Comparison of ENCODE assay signal across 30 mouse cellular contexts in genomic region chr5:96166761-96167160, GRCm38 (mm10). TPM values are rescaled to one million over a fixed set of nuclear protein-coding genes. Genes with fewer than 3 reads are reported as not detected.
A peak's percentile ranks its signal among the peaks of the same experiment; 100 is the strongest.
DNase-seq lines count a peak whose midpoint lies in the region; ATAC-seq and TF ChIP-seq lines count a peak whose summit lies in the region.
"Had no signal": no experiment of that assay in that cellular context is flagged by ENCODE, and none has a peak within 500 bp of the region (broad histone marks: within the 10 kb centered on the region; RNA-seq: fewer than 3 reads in every experiment).

No protein-coding gene starts in this region.

- no peak for TF ChIP-seq RAD21 in MEL (IDR thresholded peaks at IDR 0.05; ENCODE audit: low read depth, low read length)

- H3K79me2 ChIP-seq in MEL (ENCODE audit: control insufficient read depth, insufficient read depth, low read length, poor library complexity) = peaks cover 5% of the 10 kb centered on the region

- no peak for TF ChIP-seq POLR2A in MEL (IDR thresholded peaks at IDR 0.05; ENCODE audit: control insufficient read depth in 1 of 2, insufficient read depth in 1 of 2, low read depth in 1 of 2, low read length in 2 of 2, poor library complexity in 1 of 2)

- TF ChIP-seq CTCF in MEL (IDR thresholded peaks at IDR 0.05 in 2 of 3, conservative IDR thresholded peaks at IDR 0.05 in 1 of 3; ENCODE audit: control insufficient read depth in 1 of 3, insufficient read depth in 1 of 3, low read depth in 2 of 3, low read length in 3 of 3, poor library complexity in 1 of 3, severe bottlenecking in 1 of 3) = no peak

- no peaks in the 10 kb centered on the region for H3K27me3 ChIP-seq in MEL (ENCODE audit: control insufficient read depth in 1 of 2, insufficient read depth in 2 of 2, low read length in 2 of 2)
- H3K27me3 ChIP-seq: heart, embryonic 12.5 days; hindbrain, embryonic 13.5 days; midbrain, embryonic 13.5 days; neural tube, embryonic 15.5 days had no signal

- intact Hi-C loops in left cerebral cortex, postnatal 10 days (cut with DNase I) = no loop called here

- ATAC-seq in megakaryocyte, adult 5-6 weeks (ENCODE audit: poor library complexity, severe bottlenecking) = 0 out of 2 replicates have a peak, but pooled peaks have one; percentile 8
- ATAC-seq: forebrain, embryonic 14.5 days; intestine, postnatal 0 days; midbrain, embryonic 13.5 days had no signal

- H3K36me3 ChIP-seq in MEL (ENCODE audit: control insufficient read depth in 1 of 2, insufficient read depth in 2 of 2, low read length in 2 of 2) = peaks cover 0 to 28% of the 10 kb centered on the region in 2 experiments; a peak in 2 of 4 replicates
- H3K36me3 ChIP-seq: heart, embryonic 12.5 days; hindbrain, embryonic 13.5 days; midbrain, embryonic 13.5 days; neural tube, embryonic 15.5 days had no signal

- peaks cover 12 to 16% of the 10 kb centered on the region in 2 experiments for H3K4me1 ChIP-seq in MEL (ENCODE audit: control insufficient read depth in 1 of 2, insufficient read depth in 2 of 2, low read length in 2 of 2)
- H3K4me1 ChIP-seq: neural tube, embryonic 15.5 days had no signal

- H3K4me3 ChIP-seq in MEL (ENCODE audit: control insufficient read depth in 1 of 2, insufficient read depth in 1 of 2, low read depth in 2 of 2, low read length in 2 of 2) = no peak overlapping the region
- H3K4me3 ChIP-seq: heart, embryonic 12.5 days; hindbrain, embryonic 13.5 days; midbrain, embryonic 13.5 days; neural tube, embryonic 15.5 days had no signal

- TF ChIP-seq EP300 in MEL (IDR thresholded peaks at IDR 0.05; ENCODE audit: low read depth in 1 of 2, low read length in 2 of 2) = no peak

- H3K27ac ChIP-seq in MEL (ENCODE audit: control insufficient read depth, low read depth, low read length) = no peak overlapping the region
- H3K27ac ChIP-seq: hindbrain, embryonic 13.5 days; liver, embryonic 14.5 days; midbrain, embryonic 13.5 days; neural tube, embryonic 15.5 days; stomach, postnatal 0 days had no signal

- no peaks in the 10 kb centered on the region for H3K9me3 ChIP-seq in MEL (replicated peaks; ENCODE audit: insufficient read depth, low read length)
- H3K9me3 ChIP-seq: hindbrain, embryonic 13.5 days; midbrain, embryonic 13.5 days; neural tube, embryonic 15.5 days had no signal

- H3K9ac ChIP-seq in MEL (ENCODE audit: control insufficient read depth, low read depth, low read length, poor library complexity, severe bottlenecking) = no peak overlapping the region
- H3K9ac ChIP-seq: heart, embryonic 12.5 days; hindbrain, embryonic 13.5 days; liver, embryonic 14.5 days; midbrain, embryonic 13.5 days; neural tube, embryonic 15.5 days had no signal

- peak; percentile 41 for DNase-seq in 3134 (ENCODE audit: extremely low read depth, insufficient read length, low spot score)
- DNase-seq in 3T3-L1 (ENCODE audit: low read depth, low spot score) = peak; percentile 12
- DNase-seq in MEL (ENCODE audit: low read depth, low spot score) = peak; percentile 47
- no peak for DNase-seq in adrenal gland, adult (ENCODE audit: inconsistent age in 2 of 2, low spot score in 1 of 2)
- no peak for DNase-seq in left cerebral cortex, postnatal 10 days (ENCODE audit: extremely low spot score in 1 of 2, low spot score in 2 of 2)
- no peak for DNase-seq in cerebellum, adult 18-20 months
- no peak for DNase-seq in gastrocnemius, postnatal 4 days (ENCODE audit: low spot score in 2 of 2)
- DNase-seq: adrenal gland, postnatal 14 days; cerebellum, adult 11-12 months; cerebellum, postnatal 14 days; gastrocnemius, postnatal 14 days; heart, adult 18-20 months; heart, postnatal 4 days; kidney, adult 9 months; kidney, postnatal 10 days; layer of hippocampus, adult 9-11 months; liver; lung, adult 2 months; lung, postnatal 14 days; right cerebral cortex, adult 18-20 months; spleen, adult 18-20 months had no signal

TF ChIP-seq in MEL, 35 proteins besides CTCF, POLR2A, EP300 and RAD21:
- 0 out of 2 replicates have a peak, but pooled peaks have one; percentile 31 for TF ChIP-seq HCFC1 (IDR thresholded peaks at IDR 0.05; ENCODE audit: low read depth, low read length)
- TF ChIP-seq ELF1 (IDR thresholded peaks at IDR 0.05; ENCODE audit: low read depth, low read length) = peak; percentile 64; the same call in 1 of the 2 replicates
- no peak for TF ChIP-seq MEF2A (IDR thresholded peaks at IDR 0.05; ENCODE audit: extremely low read depth, insufficient replicate concordance, low read depth, low read length, poor library complexity, severe bottlenecking)

RNA-seq across cellular contexts. Expression of gene Cnot6l, which starts 2.8 kb away (rescaled TPM):
- 10.2 and 13.2 TPM in 2 replicates for total RNA-seq in MEL (2012; rRNA removed)
- 10 to 100 TPM in 1 of 2 experiments, not detected in 1; 21.2 TPM for polyA plus RNA-seq in MEL (2012; ENCODE audit: insufficient read depth in 1 of 2, insufficient read length in 2 of 2, low read depth in 1 of 2, low replicate concordance in 2 of 2, missing spikeins in 1 of 2)
- total RNA-seq in megakaryocyte, adult 5-6 weeks (2015) = 87.4 and 95.4 TPM in 2 replicates
- 81.4 and 85.0 TPM in 2 replicates for total RNA-seq in megakaryocyte, adult 5-6 weeks (2017)
- 10 to 100 TPM; 66.1 to 78.1 TPM for total RNA-seq in left cerebral cortex, postnatal 10 days (2021)
- 10 to 100 TPM; 74.8 to 85.1 TPM for total RNA-seq in gastrocnemius, postnatal 4 days (2021)

RNA-seq across cellular contexts. Expression of gene Mrpl1, which starts 42.5 kb away (rescaled TPM):
- 26.2 and 27.0 TPM in 2 replicates for total RNA-seq in MEL (2012; rRNA removed)
- polyA plus RNA-seq in MEL (2012; ENCODE audit: insufficient read depth in 1 of 2, insufficient read length in 2 of 2, low read depth in 1 of 2, low replicate concordance in 2 of 2, missing spikeins in 1 of 2) = 10 to 100 TPM in 1 of 2 experiments, not detected in 1; 22.0 TPM
- 24.4 and 27.6 TPM in 2 replicates for total RNA-seq in megakaryocyte, adult 5-6 weeks (2015)
- 33.4 and 38.2 TPM in 2 replicates for total RNA-seq in megakaryocyte, adult 5-6 weeks (2017)
- total RNA-seq in left cerebral cortex, postnatal 10 days (2021) = 10 to 100 TPM; 13.8 to 15.8 TPM
- 10 to 100 TPM; 18.7 to 20.9 TPM for total RNA-seq in gastrocnemius, postnatal 4 days (2021)

Comparison
In these comparisons a context has a peak if more than half of its experiments do, and no peak if none do; other contexts are left out.
1. DNase-seq: peak in 3134 (single experiment), 3T3-L1 (single experiment) and MEL (single experiment); none in adrenal gland, adult (0 of 2), left cerebral cortex, postnatal 10 days (0 of 2), cerebellum, adult 18-20 months (0 of 2) and gastrocnemius, postnatal 4 days (0 of 2).